Mouse (Mus musculus): Measurements from ENCODE around the gene Hoxc4.

DNA sequence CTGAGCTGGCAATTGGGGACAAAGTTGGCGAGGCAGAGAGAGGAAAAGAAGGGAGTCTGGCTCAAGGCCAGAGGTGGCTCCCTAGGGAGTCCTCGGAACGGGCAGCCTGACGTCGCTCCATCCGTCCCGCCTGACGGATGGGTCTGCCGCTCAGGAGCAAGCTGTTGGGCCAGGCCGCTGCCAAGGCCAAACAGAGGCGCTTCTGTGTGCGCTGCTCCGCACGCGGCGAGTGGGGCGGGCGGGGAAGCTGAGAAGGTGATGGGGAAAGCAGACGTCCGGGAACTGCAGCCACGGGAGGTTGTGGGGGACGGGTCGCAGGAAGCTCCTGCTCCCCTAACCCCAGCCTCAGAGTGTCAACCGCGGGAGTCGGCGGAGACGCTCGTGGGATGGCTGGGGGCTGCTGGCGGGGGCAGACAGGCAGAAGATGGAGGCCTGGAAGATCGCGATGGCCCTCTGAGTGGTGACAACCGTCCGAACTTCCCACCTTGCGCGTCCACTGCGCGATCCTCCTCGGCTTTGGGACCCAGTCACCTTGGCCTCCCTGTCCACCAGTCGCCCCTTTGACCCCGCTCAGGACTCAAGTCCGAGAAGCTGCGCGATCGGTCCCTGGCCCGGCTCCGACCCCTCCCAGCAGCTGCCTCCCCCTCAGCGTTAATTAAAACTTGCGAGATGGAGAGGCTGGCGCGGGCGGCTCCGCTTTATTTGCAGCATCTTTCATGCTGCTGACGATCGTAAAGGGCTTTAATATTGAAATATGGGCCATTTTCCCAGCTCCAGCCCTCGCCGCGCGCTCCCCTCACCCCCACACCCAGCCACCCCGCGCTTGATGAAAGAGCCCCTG lies 67.3 kb downstream of the Hoxc4 start:
- no peak for TF ChIP-seq HCFC1 (IDR thresholded peaks at IDR 0.05; ENCODE audit: borderline replicate concordance, insufficient read depth, low read length)
- no peak for TF ChIP-seq CHD2 (IDR thresholded peaks at IDR 0.05; ENCODE audit: low read depth, low read length)
- TF ChIP-seq ZNF384 (IDR thresholded peaks at IDR 0.05; ENCODE audit: low read depth, low read length) = no peak
